ENCODE assay signal across 8 mouse cellular contexts in genomic region chr16:30069580-30069949, GRCm38 (mm10). TPM values are rescaled to one million over a fixed set of nuclear protein-coding genes. Genes with fewer than 3 reads are reported as not detected.
DNase-seq lines count a peak whose midpoint lies in the region; ATAC-seq and TF ChIP-seq lines count a peak whose summit lies in the region.

No protein-coding gene starts in this region.

- H3K4me1 ChIP-seq in embryonic facial prominence, embryonic 11.5 days (ENCODE audit: control insufficient read depth, insufficient read depth, low read length) = peaks cover 4% of the 10 kb centered on the region; the same call in 1 of the 2 replicates
- peaks cover 6% of the 10 kb centered on the region for H3K4me1 ChIP-seq in hindbrain, embryonic 11.5 days (replicated peaks; ENCODE audit: control insufficient read depth, insufficient read depth, low read length)
- peaks cover 0 to 2% of the 10 kb centered on the region in 2 experiments; a peak in 1 of 4 replicates for H3K4me1 ChIP-seq in liver, embryonic 14.5 days (replicated peaks; ENCODE audit: control insufficient read depth in 2 of 2, insufficient read depth in 2 of 2, low read length in 1 of 2)
- peaks cover 24% of the 10 kb centered on the region for H3K4me1 ChIP-seq in stomach, embryonic 16.5 days (ENCODE audit: control insufficient read depth, insufficient read depth, low read length)

- H3K27me3 ChIP-seq in embryonic facial prominence, embryonic 11.5 days (ENCODE audit: control insufficient read depth, insufficient read depth, low read length) = no peaks in the 10 kb centered on the region
- peaks cover 31% of the 10 kb centered on the region for H3K27me3 ChIP-seq in hindbrain, embryonic 11.5 days (ENCODE audit: control insufficient read depth, insufficient read depth, low read length)
- peaks cover 68% of the 10 kb centered on the region for H3K27me3 ChIP-seq in liver, embryonic 14.5 days (ENCODE audit: control insufficient read depth, insufficient read depth, low read length)
- H3K27me3 ChIP-seq in stomach, embryonic 16.5 days (ENCODE audit: control insufficient read depth, insufficient read depth, low read length) = no peaks in the 10 kb centered on the region

- H3K4me3 ChIP-seq in embryonic facial prominence, embryonic 11.5 days (ENCODE audit: low read depth, low read length) = no peak overlapping the region; the same call in 1 of the 2 replicates
- peak overlapping the region; percentile 29; the same call in 1 of the 2 replicates for H3K4me3 ChIP-seq in hindbrain, embryonic 11.5 days (ENCODE audit: low read depth, low read length)
- peak overlapping the region; percentile 19 to 56 for H3K4me3 ChIP-seq in liver, embryonic 14.5 days (ENCODE audit: insufficient read depth in 1 of 2, low read depth in 2 of 2, low read length in 2 of 2)
- H3K4me3 ChIP-seq in stomach, embryonic 16.5 days (replicated peaks; ENCODE audit: low read length) = peak overlapping the region; percentile 53

- peak overlapping the region; percentile 97 for H3K27ac ChIP-seq in embryonic facial prominence, embryonic 11.5 days (replicated peaks; ENCODE audit: low read depth, low read length)
- peak overlapping the region; percentile 75 for H3K27ac ChIP-seq in hindbrain, embryonic 11.5 days (ENCODE audit: low read depth, low read length)
- no peak overlapping the region for H3K27ac ChIP-seq in liver, embryonic 14.5 days
- H3K27ac ChIP-seq in stomach, embryonic 16.5 days (ENCODE audit: low read length) = peak overlapping the region; percentile 98

- no peak for TF ChIP-seq EP300 in liver, embryonic 14.5 days (IDR thresholded peaks at IDR 0.05; ENCODE audit: low read depth)

- TF ChIP-seq CTCF in liver, embryonic 14.5 days (IDR thresholded peaks at IDR 0.05; ENCODE audit: low read depth) = no peak

- H3K9me3 ChIP-seq in embryonic facial prominence, embryonic 11.5 days (replicated peaks; ENCODE audit: control insufficient read depth, low read length) = no peaks in the 10 kb centered on the region
- no peaks in the 10 kb centered on the region for H3K9me3 ChIP-seq in hindbrain, embryonic 11.5 days (ENCODE audit: control insufficient read depth, low read length)
- H3K9me3 ChIP-seq in liver, embryonic 14.5 days (ENCODE audit: control insufficient read depth, low read length) = no peaks in the 10 kb centered on the region
- H3K9me3 ChIP-seq in stomach, embryonic 16.5 days (replicated peaks; ENCODE audit: control insufficient read depth, low read length) = no peaks in the 10 kb centered on the region

- WGBS in embryonic facial prominence, embryonic 11.5 days = under 1% methylated on average over 4 of the region's 4 CpGs
- WGBS in hindbrain, embryonic 11.5 days = 3% methylated on average over 4 of the region's 4 CpGs
- WGBS in liver, embryonic 14.5 days (ENCODE audit: insufficient replicate concordance) = 6% methylated on average over 4 of the region's 4 CpGs
- 6% methylated on average over 4 of the region's 4 CpGs for WGBS in stomach, embryonic 16.5 days

- peak overlapping the region; percentile 66 for H3K9ac ChIP-seq in embryonic facial prominence, embryonic 11.5 days (replicated peaks; ENCODE audit: low read length)
- no peak overlapping the region; the same call in 1 of the 2 replicates for H3K9ac ChIP-seq in hindbrain, embryonic 11.5 days (ENCODE audit: low read depth, low read length)
- peak overlapping the region; percentile 33 for H3K9ac ChIP-seq in liver, embryonic 14.5 days (replicated peaks)
- peak overlapping the region; percentile 80 for H3K9ac ChIP-seq in stomach, embryonic 16.5 days (ENCODE audit: low read length)

- peak overlapping the region; percentile 78 for H3K4me2 ChIP-seq in embryonic facial prominence, embryonic 11.5 days (ENCODE audit: low read depth, low read length)
- H3K4me2 ChIP-seq in hindbrain, embryonic 11.5 days (replicated peaks; ENCODE audit: low read depth, low read length) = peak overlapping the region; percentile 84
- peak overlapping the region; percentile 57 for H3K4me2 ChIP-seq in liver, embryonic 14.5 days (ENCODE audit: low read depth)
- H3K4me2 ChIP-seq in stomach, embryonic 16.5 days (ENCODE audit: low read depth, low read length) = peak overlapping the region; percentile 79

- H3K36me3 ChIP-seq in embryonic facial prominence, embryonic 11.5 days (replicated peaks; ENCODE audit: control insufficient read depth, insufficient read depth, low read depth, low read length) = no peaks in the 10 kb centered on the region
- no peaks in the 10 kb centered on the region for H3K36me3 ChIP-seq in hindbrain, embryonic 11.5 days (ENCODE audit: control insufficient read depth, insufficient read depth, low read length)
- H3K36me3 ChIP-seq in liver, embryonic 14.5 days (replicated peaks; ENCODE audit: control insufficient read depth, insufficient read depth, low read depth) = no peaks in the 10 kb centered on the region
- no peaks in the 10 kb centered on the region for H3K36me3 ChIP-seq in stomach, embryonic 16.5 days (ENCODE audit: control insufficient read depth, insufficient read depth, low read length)

- ATAC-seq in embryonic facial prominence, embryonic 11.5 days (replicated peaks; ENCODE audit: insufficient number of reproducible peaks, low FRiP score, low TSS enrichment, low read depth) = peak; percentile 15; the same call in 1 of the 2 replicates
- 0 out of 2 replicates have a peak, but pooled peaks have one; percentile 1 for ATAC-seq in hindbrain, embryonic 11.5 days (ENCODE audit: low FRiP score)
- ATAC-seq in liver, embryonic 14.5 days (ENCODE audit: insufficient read depth) = no peak
- no peak for ATAC-seq in stomach, embryonic 16.5 days (ENCODE audit: insufficient read depth, low FRiP score)

- DNase-seq in thymus, postnatal 0 days (ENCODE audit: low spot score) = peak; percentile 21
- DNase-seq in thymus, postnatal 36 days = no peak
- peak; percentile 55 for DNase-seq in embryonic facial prominence, embryonic 11.5 days (ENCODE audit: low spot score)
- DNase-seq in hindbrain, embryonic 11.5 days (ENCODE audit: low spot score) = no peak
- no peak for DNase-seq in liver, embryonic 14.5 days (ENCODE audit: low read depth in 3 of 3, low spot score in 3 of 3)
- no peak for DNase-seq in gastrocnemius, postnatal 4 days (ENCODE audit: low spot score in 2 of 2)
- no peak for DNase-seq in spleen, postnatal 36 days (ENCODE audit: low spot score in 2 of 2)

RNA-seq across cellular contexts. Expression of gene Hes1, which starts 5.4 kb away (rescaled TPM):
- 35.6 and 36.3 TPM in 2 replicates for polyA plus RNA-seq in thymus, postnatal 0 days (2015; fragmentation: Nextera tagmentation; extraction: Ambion mirVana)
- 65.0 and 68.1 TPM in 2 replicates for polyA plus RNA-seq in embryonic facial prominence, embryonic 11.5 days (2014; fragmentation: Nextera tagmentation; extraction: Ambion mirVana)
- polyA plus RNA-seq in hindbrain, embryonic 11.5 days (2014; fragmentation: Nextera tagmentation; extraction: Ambion mirVana) = 28.8 and 32.9 TPM in 2 replicates
- 5.3 and 9.2 TPM in 2 replicates for polyA plus RNA-seq in liver, embryonic 14.5 days (2012; rRNA removed)
- polyA plus RNA-seq in liver, embryonic 14.5 days (2014; fragmentation: Nextera tagmentation; extraction: Ambion mirVana) = 5.1 and 5.6 TPM in 2 replicates
- polyA plus RNA-seq in stomach, embryonic 16.5 days (2015; fragmentation: Nextera tagmentation; extraction: Ambion mirVana) = 34.4 and 38.5 TPM in 2 replicates
- total RNA-seq in gastrocnemius, postnatal 4 days (2021) = 10 to 100 TPM; 29.5 to 30.0 TPM

Comparison
In these comparisons a context has a peak if more than half of its experiments do, and no peak if none do; other contexts are left out.
1. DNase-seq: peak in thymus, postnatal 0 days (single experiment) and embryonic facial prominence, embryonic 11.5 days (single experiment); none in thymus, postnatal 36 days (0 of 2), hindbrain, embryonic 11.5 days (single experiment), liver, embryonic 14.5 days (0 of 3), gastrocnemius, postnatal 4 days (0 of 2) and spleen, postnatal 36 days (0 of 2).
2. ATAC-seq: peak in embryonic facial prominence, embryonic 11.5 days (single experiment) and hindbrain, embryonic 11.5 days (single experiment); none in liver, embryonic 14.5 days (single experiment) and stomach, embryonic 16.5 days (single experiment).
3. Peak in every context shown above with its lines, with median percentiles within 50 percentile points of each other: H3K4me2 ChIP-seq.